Mouse (Mus musculus) bone marrow macrophage, adult 2 months (primary cell): Measurements from ENCODE around the gene Vps37c.

ENCODE experiments used
- CTCF ChIP-seq: IDR thresholded peaks from 2 replicates; pipeline ENCODE4 v1.5.1; 2012; ENCODE audit warnings: low read depth, mild to moderate bottlenecking, low read length, moderate library complexity
- POLR2A ChIP-seq: IDR thresholded peaks from 2 replicates; pipeline ENCODE4 v1.6.1; 2012; ENCODE audit warnings: mild to moderate bottlenecking, low read depth, low read length, borderline replicate concordance

GRCm38 (mm10) chr19:10714168-10714567, 25.6 kb downstream of the Vps37c start:
- no peak for TF ChIP-seq CTCF
- no peak for TF ChIP-seq POLR2A
